8 mouse cellular contexts compared by ENCODE assay signal in genomic region chr1:121096551-121097550, GRCm38 (mm10).
A peak's percentile ranks its signal among the peaks of the same experiment; 100 is the strongest.
DNase-seq lines count a peak whose midpoint lies in the region; ATAC-seq lines count a peak whose summit lies in the region.

No protein-coding gene starts in this region.

- peak overlapping the region; percentile 19 for H3K4me3 ChIP-seq in forebrain, embryonic 13.5 days
- H3K4me3 ChIP-seq in hindbrain, embryonic 11.5 days (ENCODE audit: low read depth, low read length), result peak overlapping the region; percentile 24
- H3K4me3 ChIP-seq in limb, embryonic 15.5 days, result peak overlapping the region; percentile 27
- peak overlapping the region; percentile 35 for H3K4me3 ChIP-seq in midbrain, embryonic 16.5 days (ENCODE audit: low read depth, low read length)

- WGBS in forebrain, embryonic 13.5 days, result 1% methylated on average over 28 of the region's 28 CpGs
- 8% methylated on average over 28 of the region's 28 CpGs for WGBS in hindbrain, embryonic 11.5 days
- WGBS in limb, embryonic 15.5 days, result 6% methylated on average over 28 of the region's 28 CpGs
- 2% methylated on average over 28 of the region's 28 CpGs for WGBS in midbrain, embryonic 16.5 days

- H3K27me3 ChIP-seq in forebrain, embryonic 13.5 days, result peaks cover 74% of the 10 kb centered on the region
- no peaks in the 10 kb centered on the region for H3K27me3 ChIP-seq in hindbrain, embryonic 11.5 days (ENCODE audit: control insufficient read depth, insufficient read depth, low read length)
- H3K27me3 ChIP-seq in limb, embryonic 15.5 days, result peaks cover 10% of the 10 kb centered on the region; the same call in 1 of the 2 replicates
- H3K27me3 ChIP-seq in midbrain, embryonic 16.5 days (ENCODE audit: control insufficient read depth, insufficient read depth, low read depth, low read length), result peaks cover 4% of the 10 kb centered on the region; the same call in 1 of the 2 replicates

- peaks cover 16% of the 10 kb centered on the region for H3K4me1 ChIP-seq in forebrain, embryonic 13.5 days
- H3K4me1 ChIP-seq in hindbrain, embryonic 11.5 days (replicated peaks; ENCODE audit: control insufficient read depth, insufficient read depth, low read length), result no peaks in the 10 kb centered on the region
- peaks cover 8% of the 10 kb centered on the region; the same call in 1 of the 2 replicates for H3K4me1 ChIP-seq in limb, embryonic 15.5 days
- peaks cover 11% of the 10 kb centered on the region for H3K4me1 ChIP-seq in midbrain, embryonic 16.5 days (ENCODE audit: control insufficient read depth, insufficient read depth, low read length)

- H3K36me3 ChIP-seq in forebrain, embryonic 13.5 days (ENCODE audit: poor library complexity, severe bottlenecking), result no peaks in the 10 kb centered on the region
- H3K36me3 ChIP-seq in hindbrain, embryonic 11.5 days (ENCODE audit: control insufficient read depth, insufficient read depth, low read length), result no peaks in the 10 kb centered on the region
- H3K36me3 ChIP-seq in limb, embryonic 15.5 days, result no peaks in the 10 kb centered on the region
- no peaks in the 10 kb centered on the region for H3K36me3 ChIP-seq in midbrain, embryonic 16.5 days (ENCODE audit: control insufficient read depth, insufficient read depth, low read length)

- H3K9me3 ChIP-seq in forebrain, embryonic 13.5 days (replicated peaks), result no peaks in the 10 kb centered on the region
- no peaks in the 10 kb centered on the region for H3K9me3 ChIP-seq in hindbrain, embryonic 11.5 days (ENCODE audit: control insufficient read depth, low read length)
- H3K9me3 ChIP-seq in limb, embryonic 15.5 days, result no peaks in the 10 kb centered on the region
- H3K9me3 ChIP-seq in midbrain, embryonic 16.5 days (replicated peaks; ENCODE audit: control insufficient read depth, low read length, poor library complexity, severe bottlenecking), result no peaks in the 10 kb centered on the region

- peak; percentile 42 for DNase-seq in right cerebral cortex, adult 18-20 months
- no peak for DNase-seq in right cerebral cortex, postnatal 36 days (ENCODE audit: low spot score in 2 of 2)
- peak; percentile 26 for DNase-seq in hindbrain, embryonic 11.5 days (ENCODE audit: low spot score)
- no peak for DNase-seq in cerebellum, adult 11-12 months
- no peak for DNase-seq in ovary, postnatal 10 days (ENCODE audit: low spot score)

- no peak overlapping the region for H3K9ac ChIP-seq in forebrain, embryonic 13.5 days
- no peak overlapping the region for H3K9ac ChIP-seq in hindbrain, embryonic 11.5 days (ENCODE audit: low read depth, low read length)
- H3K9ac ChIP-seq in limb, embryonic 15.5 days, result no peak overlapping the region
- peak overlapping the region; percentile 45; the same call in 1 of the 2 replicates for H3K9ac ChIP-seq in midbrain, embryonic 16.5 days (ENCODE audit: low read depth, low read length)

- H3K27ac ChIP-seq in forebrain, embryonic 13.5 days, result no peak overlapping the region
- H3K27ac ChIP-seq in hindbrain, embryonic 11.5 days (ENCODE audit: low read depth, low read length), result no peak overlapping the region
- H3K27ac ChIP-seq in limb, embryonic 15.5 days, result no peak overlapping the region
- peak overlapping the region; percentile 17; the same call in 1 of the 2 replicates for H3K27ac ChIP-seq in midbrain, embryonic 16.5 days (ENCODE audit: low read length)

- H3K4me2 ChIP-seq in forebrain, embryonic 13.5 days, result peak overlapping the region; percentile 55
- H3K4me2 ChIP-seq in hindbrain, embryonic 11.5 days (replicated peaks; ENCODE audit: low read depth, low read length), result peak overlapping the region; percentile 42
- peak overlapping the region; percentile 44 for H3K4me2 ChIP-seq in limb, embryonic 15.5 days
- peak overlapping the region; percentile 67 for H3K4me2 ChIP-seq in midbrain, embryonic 16.5 days (ENCODE audit: low read length)

- ATAC-seq in forebrain, embryonic 13.5 days, result peak; percentile 41; the same call in 1 of the 2 replicates
- ATAC-seq in hindbrain, embryonic 11.5 days (ENCODE audit: low FRiP score), result no peak
- no peak for ATAC-seq in limb, embryonic 15.5 days (ENCODE audit: insufficient number of reproducible peaks, low FRiP score, low TSS enrichment, low read depth)
- ATAC-seq in midbrain, embryonic 16.5 days, result peak; percentile 71

Comparison
In these comparisons a context has a peak if more than half of its experiments do, and no peak if none do; other contexts are left out.
1. DNase-seq: peak in right cerebral cortex, adult 18-20 months (single experiment) and hindbrain, embryonic 11.5 days (single experiment); none in right cerebral cortex, postnatal 36 days (0 of 2), cerebellum, adult 11-12 months (single experiment) and ovary, postnatal 10 days (single experiment).
2. ATAC-seq: peak in forebrain, embryonic 13.5 days (single experiment) and midbrain, embryonic 16.5 days (single experiment); none in hindbrain, embryonic 11.5 days (single experiment) and limb, embryonic 15.5 days (single experiment).
3. Peak in every context shown above with its lines, with median percentiles within 50 percentile points of each other: H3K4me2 ChIP-seq and H3K4me3 ChIP-seq.